Comparison of ENCODE assay signal across 12 mouse cellular contexts in the genomic region with DNA sequence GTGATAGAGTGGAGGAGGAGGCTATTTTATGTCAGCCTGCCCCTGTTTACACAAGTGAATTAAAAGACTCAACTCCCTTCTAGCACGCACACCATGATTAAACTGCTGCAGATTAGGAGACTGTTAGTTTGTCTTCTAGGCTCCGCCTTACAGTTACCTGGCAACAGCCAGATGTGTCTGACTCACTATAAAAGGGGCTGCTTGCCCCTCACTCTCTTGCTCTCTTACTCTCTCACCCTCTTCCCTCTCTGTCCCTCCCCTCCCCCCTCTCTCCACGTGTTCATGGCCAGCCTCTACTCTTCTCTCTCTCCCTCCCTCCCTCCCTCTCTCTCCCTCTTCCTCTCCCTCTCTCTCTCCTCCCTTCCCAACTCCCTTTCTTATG.
DNase-seq lines count a peak whose midpoint lies in the region; ATAC-seq and TF ChIP-seq lines count a peak whose summit lies in the region.
"Had no signal": no experiment of that assay in that cellular context is flagged by ENCODE, and none has a peak within 500 bp of the region (broad histone marks: within the 10 kb centered on the region; RNA-seq: fewer than 3 reads in every experiment).

No protein-coding gene starts in this region.

- peaks cover 18% of the 10 kb centered on the region for H3K4me1 ChIP-seq in neural tube, embryonic 12.5 days
- peaks cover 24% of the 10 kb centered on the region for H3K4me1 ChIP-seq in forebrain, embryonic 12.5 days
- peaks cover 23% of the 10 kb centered on the region for H3K4me1 ChIP-seq in intestine, embryonic 16.5 days (ENCODE audit: control insufficient read depth, insufficient read depth, low read length)
- H3K4me1 ChIP-seq in stomach, embryonic 15.5 days = peaks cover 14% of the 10 kb centered on the region; the same call in 1 of the 2 replicates
- no peaks in the 10 kb centered on the region for H3K4me1 ChIP-seq in lung, adult 2 months (ENCODE audit: control insufficient read depth, insufficient read depth, low read length)

- ATAC-seq in neural tube, embryonic 12.5 days (ENCODE audit: low FRiP score, low read depth) = 0 out of 2 replicates have a peak, but pooled peaks have one; percentile 31
- ATAC-seq in forebrain, embryonic 12.5 days (ENCODE audit: low FRiP score) = peak; percentile 62; the same call in 1 of the 2 replicates
- ATAC-seq in intestine, embryonic 16.5 days = no peak
- ATAC-seq in stomach, embryonic 15.5 days (ENCODE audit: insufficient read depth, low FRiP score, low read depth) = peak; percentile 48

- no peak overlapping the region for H3K27ac ChIP-seq in neural tube, embryonic 12.5 days
- H3K27ac ChIP-seq in forebrain, embryonic 12.5 days = peak overlapping the region; percentile 65; the same call in 1 of the 2 replicates
- no peak overlapping the region for H3K27ac ChIP-seq in intestine, embryonic 16.5 days (ENCODE audit: low read length)
- peak overlapping the region; percentile 53; the same call in 1 of the 2 replicates for H3K27ac ChIP-seq in stomach, embryonic 15.5 days
- H3K27ac ChIP-seq: gastrocnemius, adult 2 months; liver, embryonic 15.5 days had no signal

- no peaks in the 10 kb centered on the region for H3K9me3 ChIP-seq in neural tube, embryonic 12.5 days
- no peaks in the 10 kb centered on the region for H3K9me3 ChIP-seq in forebrain, embryonic 12.5 days
- no peaks in the 10 kb centered on the region for H3K9me3 ChIP-seq in intestine, embryonic 16.5 days (ENCODE audit: control insufficient read depth, low read length)
- no peaks in the 10 kb centered on the region for H3K9me3 ChIP-seq in stomach, embryonic 15.5 days
- H3K9me3 ChIP-seq: liver, embryonic 15.5 days had no signal

- TF ChIP-seq CTCF in lung, adult 2 months (IDR thresholded peaks at IDR 0.05; ENCODE audit: insufficient read depth, low read length) = no peak

- H3K36me3 ChIP-seq in neural tube, embryonic 12.5 days = no peaks in the 10 kb centered on the region
- H3K36me3 ChIP-seq in forebrain, embryonic 12.5 days (replicated peaks) = no peaks in the 10 kb centered on the region
- H3K36me3 ChIP-seq in intestine, embryonic 16.5 days (ENCODE audit: control insufficient read depth, insufficient read depth, low read length) = no peaks in the 10 kb centered on the region
- no peaks in the 10 kb centered on the region for H3K36me3 ChIP-seq in stomach, embryonic 15.5 days
- H3K36me3 ChIP-seq: liver, embryonic 15.5 days had no signal

- H3K4me3 ChIP-seq in neural tube, embryonic 12.5 days = no peak overlapping the region
- H3K4me3 ChIP-seq in forebrain, embryonic 12.5 days (replicated peaks) = no peak overlapping the region
- no peak overlapping the region for H3K4me3 ChIP-seq in intestine, embryonic 16.5 days (ENCODE audit: low read length)
- no peak overlapping the region for H3K4me3 ChIP-seq in stomach, embryonic 15.5 days (replicated peaks)
- H3K4me3 ChIP-seq in lung, adult 2 months (replicated peaks; ENCODE audit: extremely low read depth, low read depth, low read length) = no peak overlapping the region
- H3K4me3 ChIP-seq: gastrocnemius, adult 2 months; liver, embryonic 15.5 days had no signal

- WGBS in neural tube, embryonic 12.5 days = 20% methylated on average over 3 of the region's 3 CpGs
- 15% methylated on average over 3 of the region's 3 CpGs for WGBS in forebrain, embryonic 12.5 days
- 36% methylated on average over 3 of the region's 3 CpGs for WGBS in intestine, embryonic 16.5 days
- 7% methylated on average over 3 of the region's 3 CpGs for WGBS in stomach, embryonic 15.5 days
- 54% methylated on average over 3 of the region's 3 CpGs for WGBS in lung, adult 2 months

- no peak overlapping the region for H3K9ac ChIP-seq in neural tube, embryonic 12.5 days
- H3K9ac ChIP-seq in forebrain, embryonic 12.5 days = no peak overlapping the region
- H3K9ac ChIP-seq in intestine, embryonic 16.5 days (ENCODE audit: low read depth, low read length) = 0 out of 2 replicates have a peak overlapping the region, but pooled peaks have one; percentile 6
- H3K9ac ChIP-seq in stomach, embryonic 15.5 days = no peak overlapping the region
- H3K9ac ChIP-seq: liver, embryonic 15.5 days had no signal

- no peak for DNase-seq in neural tube, embryonic 10.5 days (ENCODE audit: extremely low spot score, low spot score)
- no peak for DNase-seq in adrenal gland, postnatal 10 days
- DNase-seq in natural killer cell, adult 2 months (ENCODE audit: low spot score in 2 of 2) = no peak
- no peak for DNase-seq in lung, adult 2 months
- DNase-seq: gastrocnemius, adult 2 months; heart, postnatal 10 days; layer of hippocampus, adult 9-11 months had no signal

- no peak for TF ChIP-seq POLR2A in lung, adult 2 months (IDR thresholded peaks at IDR 0.05; ENCODE audit: borderline replicate concordance, extremely low read depth, low read depth, low read length)

- no peak overlapping the region for H3K4me2 ChIP-seq in neural tube, embryonic 12.5 days (replicated peaks)
- H3K4me2 ChIP-seq in forebrain, embryonic 12.5 days = peak overlapping the region; percentile 13; the same call in 1 of the 2 replicates
- no peak overlapping the region for H3K4me2 ChIP-seq in intestine, embryonic 16.5 days (ENCODE audit: low read depth, low read length)
- no peak overlapping the region; the same call in 1 of the 2 replicates for H3K4me2 ChIP-seq in stomach, embryonic 15.5 days
- H3K4me2 ChIP-seq: liver, embryonic 15.5 days had no signal

- H3K27me3 ChIP-seq in neural tube, embryonic 12.5 days (replicated peaks) = peaks cover 10% of the 10 kb centered on the region; the same call in 1 of the 2 replicates
- H3K27me3 ChIP-seq in forebrain, embryonic 12.5 days = peaks cover 9% of the 10 kb centered on the region; the same call in 1 of the 2 replicates
- no peaks in the 10 kb centered on the region for H3K27me3 ChIP-seq in intestine, embryonic 16.5 days (replicated peaks; ENCODE audit: control insufficient read depth, insufficient read depth, low read length)
- H3K27me3 ChIP-seq in stomach, embryonic 15.5 days (replicated peaks) = no peaks in the 10 kb centered on the region

Comparison
In these comparisons a context has a peak if more than half of its experiments do, and no peak if none do; other contexts are left out.
1. H3K27ac ChIP-seq: peak in forebrain, embryonic 12.5 days (single experiment) and stomach, embryonic 15.5 days (single experiment); none in neural tube, embryonic 12.5 days (single experiment) and intestine, embryonic 16.5 days (single experiment).